Mouse (Mus musculus) lung, embryonic 14.5 days (tissue): ENCODE measurements at regions not wholly inside any gene's neighbourhood (a gene's known extent, or its start where the extent isn't known, plus 50 kb on each side); places are given as distances from the start of the nearest gene placed in this dataset.
A peak's percentile ranks its signal among the peaks of the same experiment; 100 is the strongest.

Experiments
- ATAC-seq: fragments of 200-750 bp; cut with Nextera tagmentation; 2 replicates; pipeline ENCODE4 v1.8.0; 2017; ENCODE audit warnings: mild to moderate bottlenecking, moderate TSS enrichment, moderate library complexity; ENCODE audit not compliant: insufficient read depth
- DNase-seq: peaks from one replicate; pipeline ENCODE4 v3.0.0-alpha.2; 2015
- H3K27ac ChIP-seq: fragments of 300-500 bp; sonication (generic); 2 replicates; pipeline ENCODE4 v1.5.1; 2014; ENCODE audit warnings: low read depth, mild to moderate bottlenecking, moderate library complexity
- H3K27me3 ChIP-seq: fragments of 300-500 bp; sonication (generic); 2 replicates; pipeline ENCODE4 v1.6.1; 2014; ENCODE audit warnings: low read length, control low read depth; ENCODE audit not compliant: insufficient read depth
- H3K36me3 ChIP-seq: fragments of 300-500 bp; sonication (generic); 2 replicates; pipeline ENCODE4 v1.6.1; 2014; ENCODE audit warnings: control low read depth; ENCODE audit not compliant: insufficient read depth
- H3K4me1 ChIP-seq: fragments of 300-500 bp; sonication (generic); 2 replicates; pipeline ENCODE4 v1.6.1; 2014; ENCODE audit warnings: antibody characterized with exemption, control low read depth; ENCODE audit not compliant: insufficient read depth
- H3K4me2 ChIP-seq: fragments of 300-500 bp; sonication (generic); 2 replicates; pipeline ENCODE4 v1.6.1; 2014; ENCODE audit warnings: mild to moderate bottlenecking
- H3K4me3 ChIP-seq: fragments of 300-500 bp; sonication (generic); 2 replicates; pipeline ENCODE4 v1.5.1; 2014; ENCODE audit warnings: low read depth, low read length
- H3K9ac ChIP-seq: fragments of 300-500 bp; sonication (generic); 2 replicates; pipeline ENCODE4 v1.6.1; 2014
- H3K9me3 ChIP-seq: fragments of 300-500 bp; sonication (generic); 2 replicates; pipeline ENCODE4 v1.6.1; 2016; ENCODE audit warnings: low read depth, low read length, control low read depth
- CTCF ChIP-seq: IDR thresholded peaks from 2 replicates; pipeline ENCODE4 v1.5.1; 2016; ENCODE audit warnings: antibody characterized with exemption, low read depth
- WGBS: fragments of 180-500 bp; shearing (Covaris S2); extraction: QIAGEN DNeasy Blood & Tissue Kit; methylation state at CpG from one replicate; pipeline ENCODE4 v1.1.7; 2014; 5-methylcytosine and 5-hydroxymethylcytosine counted together

DNA sequence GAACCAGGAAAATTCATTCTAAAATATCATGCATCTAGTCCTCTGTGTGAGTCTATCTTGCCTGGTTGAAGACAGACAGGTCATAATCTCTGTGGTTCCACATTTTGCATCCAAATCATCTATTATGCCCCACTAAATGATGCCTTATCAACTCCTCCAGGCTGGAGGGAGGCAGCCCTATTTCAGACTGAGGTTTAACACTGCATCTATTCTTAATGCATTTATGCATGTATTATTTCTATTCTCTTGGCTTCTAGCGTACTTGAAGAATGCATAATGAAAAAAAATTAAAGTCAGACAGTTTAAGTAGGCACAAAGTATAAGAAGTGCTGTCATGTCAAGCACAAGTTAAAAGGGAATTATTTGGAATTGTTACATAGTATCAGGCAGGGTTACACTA, 721.8 kb upstream of the Klhl29 start:
- ATAC-seq (no peak), DNase-seq (no peak)
- Histone ChIP-seq H3K36me3 (no peaks in the 10 kb centered on the region), H3K9ac (no peak overlapping the region), H3K4me3 (no peak overlapping the region), H3K4me1 (no peaks in the 10 kb centered on the region), H3K27me3 (no peaks in the 10 kb centered on the region), H3K4me2 (no peak overlapping the region), H3K27ac (no peak overlapping the region), H3K9me3 (no peaks in the 10 kb centered on the region)
- no peak for TF ChIP-seq CTCF
- WGBS = 74% methylated on average over 1 of the region's 1 CpGs

DNA sequence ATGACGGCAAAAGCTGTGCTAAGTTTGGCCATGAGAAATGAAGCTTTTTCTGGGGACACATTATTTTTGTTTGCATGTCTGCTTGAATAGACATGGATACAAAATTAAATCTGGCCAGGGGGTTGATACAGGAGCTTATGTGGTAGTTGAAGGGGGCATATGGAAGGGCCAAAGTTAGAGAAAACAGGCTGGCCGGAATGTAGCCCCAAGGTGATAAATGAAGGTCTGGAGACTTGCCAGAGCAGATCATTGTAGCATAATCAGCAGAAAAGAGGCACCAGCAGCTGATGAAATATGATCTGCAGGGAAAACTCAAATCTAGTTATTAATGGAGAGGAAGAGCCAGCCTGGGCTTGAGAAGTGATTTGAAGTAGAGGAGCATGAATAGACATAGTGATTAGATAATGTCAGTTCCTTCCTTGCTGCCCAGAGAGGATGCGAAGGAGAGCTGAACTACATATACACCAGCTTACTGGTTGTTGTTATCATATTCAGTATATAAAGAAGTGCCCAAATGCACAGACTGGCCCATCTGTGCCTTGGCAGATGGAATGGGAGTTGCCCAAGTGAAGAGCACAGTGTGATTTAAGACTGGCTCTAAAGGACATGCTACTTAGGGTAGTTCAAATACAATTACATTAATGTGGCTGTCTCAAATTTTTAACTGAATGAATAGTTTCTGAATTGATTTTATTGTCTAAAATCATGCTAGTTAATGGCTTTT, 712.3 kb upstream of the Klhl29 start:
- Histone ChIP-seq H3K27me3 (no peaks in the 10 kb centered on the region), H3K9ac (no peak overlapping the region), H3K4me1 (no peaks in the 10 kb centered on the region), H3K9me3 (no peaks in the 10 kb centered on the region), H3K27ac (no peak overlapping the region), H3K36me3 (no peaks in the 10 kb centered on the region), H3K4me2 (no peak overlapping the region), H3K4me3 (no peak overlapping the region)
- DNase-seq (peak; percentile 6), ATAC-seq (no peak)
- WGBS = 37% methylated on average over 3 of the region's 3 CpGs
- no peak for TF ChIP-seq CTCF

DNA sequence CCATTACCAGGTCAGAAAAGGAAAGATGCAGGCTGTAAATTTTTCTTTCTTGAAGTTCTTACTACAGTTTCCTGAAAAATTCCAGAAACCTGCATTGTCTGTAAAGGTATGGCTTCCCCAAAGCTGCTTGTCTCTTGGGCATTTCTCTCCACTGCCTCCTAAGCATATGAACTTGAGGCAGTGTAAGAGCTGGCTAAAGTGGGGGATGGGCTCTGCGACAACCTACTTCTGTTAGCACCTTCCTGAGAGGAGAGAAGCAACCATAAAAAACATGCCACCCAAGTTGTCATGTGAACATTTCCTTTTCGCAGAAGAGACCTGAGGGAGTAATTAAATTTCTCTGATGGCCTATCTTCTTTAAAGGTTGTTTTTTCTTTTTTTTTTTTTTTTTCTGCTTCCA, 711.6 kb upstream of the Klhl29 start:
- ATAC-seq (no peak), DNase-seq (no peak)
- no peak overlapping the region for H3K4me2 ChIP-seq
- no peak overlapping the region for H3K9ac ChIP-seq
- no peaks in the 10 kb centered on the region for H3K9me3 ChIP-seq
- 31% methylated on average over 2 of the region's 2 CpGs for WGBS
- H3K4me1 ChIP-seq = no peaks in the 10 kb centered on the region
- H3K27me3 ChIP-seq = no peaks in the 10 kb centered on the region
- H3K36me3 ChIP-seq = no peaks in the 10 kb centered on the region
- no peak overlapping the region for H3K4me3 ChIP-seq
- H3K27ac ChIP-seq = no peak overlapping the region
- no peak for TF ChIP-seq CTCF

DNA sequence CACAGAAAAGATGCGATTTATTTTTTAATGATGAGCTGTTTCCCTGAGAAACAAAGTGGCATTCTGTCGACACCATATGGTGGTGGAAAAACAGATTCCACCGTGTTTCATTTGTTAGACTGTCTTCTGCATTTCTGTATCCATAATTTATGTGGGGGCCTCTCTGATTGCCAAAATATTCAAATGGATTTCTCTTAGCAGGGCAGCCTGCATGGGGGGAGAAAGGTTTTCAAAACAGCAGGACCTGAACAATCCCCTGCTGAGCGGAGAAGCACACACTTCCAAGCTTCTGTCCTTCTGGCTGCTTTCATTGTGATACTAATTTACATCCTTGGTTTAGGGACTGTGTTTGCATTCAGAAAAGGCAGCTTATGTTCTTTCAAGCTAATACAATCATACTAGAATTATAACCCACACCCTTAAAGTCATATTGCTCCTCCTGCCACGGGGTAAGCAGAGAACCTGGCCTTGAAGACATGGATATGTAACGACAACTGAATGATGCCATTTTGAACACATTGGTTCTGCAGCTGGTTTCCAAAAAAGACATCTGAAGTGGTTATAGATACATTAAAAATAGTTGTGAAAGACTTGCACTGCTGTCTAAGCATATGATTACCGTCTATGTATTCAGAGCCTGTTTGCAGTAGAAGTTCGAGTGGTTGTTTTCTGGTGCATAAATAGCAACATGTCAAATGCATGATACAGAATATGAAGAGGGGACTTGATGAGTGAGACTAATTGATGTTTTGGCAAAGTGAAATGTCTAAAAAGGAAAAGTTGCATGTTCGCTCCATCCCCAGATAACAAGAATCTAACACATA, 671.6 kb upstream of the Klhl29 start:
- Histone ChIP-seq H3K4me3 (no peak overlapping the region), H3K36me3 (no peaks in the 10 kb centered on the region), H3K9me3 (no peaks in the 10 kb centered on the region), H3K9ac (no peak overlapping the region), H3K4me2 (no peak overlapping the region), H3K27ac (no peak overlapping the region), H3K4me1 (no peaks in the 10 kb centered on the region), H3K27me3 (no peaks in the 10 kb centered on the region)
- WGBS = 70% methylated on average over 9 of the region's 9 CpGs
- DNase-seq (no peak), ATAC-seq (no peak)
- TF ChIP-seq CTCF = no peak

DNA sequence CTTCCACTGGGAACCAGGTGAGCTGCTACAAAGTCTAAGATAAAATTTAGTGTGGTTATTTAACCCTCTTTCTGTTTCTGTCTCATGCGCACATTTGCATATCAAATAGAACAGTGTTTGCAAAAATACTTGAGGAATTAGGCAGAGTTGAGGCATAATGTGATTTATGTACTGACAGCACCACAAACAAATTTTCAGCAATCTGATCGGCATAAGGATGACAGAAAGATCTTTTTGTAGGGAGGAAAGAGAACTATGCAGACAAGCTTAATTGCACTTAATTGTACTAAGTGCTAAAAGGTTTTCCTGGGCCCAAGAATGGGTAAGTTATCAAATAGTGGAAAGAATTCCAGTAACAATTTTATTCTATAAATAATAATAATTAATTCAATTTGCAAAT, 670.6 kb upstream of the Klhl29 start:
- H3K36me3 ChIP-seq = no peaks in the 10 kb centered on the region
- no peaks in the 10 kb centered on the region for H3K27me3 ChIP-seq
- ATAC-seq (no peak), DNase-seq (no peak)
- H3K9me3 ChIP-seq = no peaks in the 10 kb centered on the region
- H3K9ac ChIP-seq = no peak overlapping the region
- 81% methylated on average over 2 of the region's 2 CpGs for WGBS
- no peaks in the 10 kb centered on the region for H3K4me1 ChIP-seq
- H3K4me3 ChIP-seq = no peak overlapping the region
- H3K4me2 ChIP-seq = no peak overlapping the region
- H3K27ac ChIP-seq = no peak overlapping the region
- TF ChIP-seq CTCF = no peak

DNA sequence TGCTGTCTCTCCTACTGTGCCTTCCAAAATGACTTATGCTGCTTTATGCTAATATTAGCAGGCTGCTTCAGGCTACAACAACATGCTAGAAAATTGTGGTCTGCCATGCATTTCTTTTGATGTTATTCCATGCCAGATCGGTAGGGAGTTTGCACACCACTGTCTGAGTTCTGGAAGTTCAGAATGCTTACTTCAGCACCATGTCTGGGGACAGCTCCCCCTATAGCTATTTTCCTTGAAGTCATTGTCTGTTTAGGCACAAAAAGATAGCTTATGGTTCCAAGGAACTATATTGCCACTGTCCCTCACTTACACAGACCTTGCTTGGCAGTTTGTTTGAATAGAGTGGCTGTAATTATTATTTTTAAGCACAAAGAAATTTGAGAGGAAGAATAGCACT, 666.8 kb upstream of the Klhl29 start:
- 0 out of 2 replicates have a peak, but pooled peaks have one; percentile 11 for TF ChIP-seq CTCF
- Histone ChIP-seq H3K9me3 (no peaks in the 10 kb centered on the region), H3K36me3 (no peaks in the 10 kb centered on the region), H3K27ac (no peak overlapping the region), H3K9ac (no peak overlapping the region), H3K27me3 (no peaks in the 10 kb centered on the region), H3K4me2 (no peak overlapping the region), H3K4me1 (no peaks in the 10 kb centered on the region), H3K4me3 (no peak overlapping the region)
- DNase-seq = peak; percentile 75
- no peak for ATAC-seq
- 33% methylated on average over 1 of the region's 1 CpGs for WGBS

DNA sequence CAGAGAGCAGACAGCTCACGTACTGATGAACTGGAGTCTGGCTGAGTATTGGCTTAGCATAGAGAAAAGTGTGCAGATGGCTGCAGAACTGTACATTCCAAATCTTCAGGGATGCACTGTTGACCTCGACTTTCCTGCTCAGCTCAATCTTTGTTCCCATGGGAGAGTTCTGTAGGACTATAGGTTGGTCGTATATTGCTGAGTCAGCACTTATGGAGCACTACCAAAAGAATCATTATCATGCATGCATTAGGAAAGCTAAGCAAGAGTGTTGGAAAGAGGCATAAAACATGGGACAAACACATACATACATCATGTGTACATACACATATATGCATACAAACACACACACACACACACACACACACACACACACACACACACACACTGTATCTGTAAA, 648.6 kb upstream of the Klhl29 start:
- DNase-seq (no peak), ATAC-seq (no peak)
- no peak overlapping the region for H3K27ac ChIP-seq
- WGBS = 69% methylated on average over 3 of the region's 3 CpGs
- no peaks in the 10 kb centered on the region for H3K27me3 ChIP-seq
- no peak overlapping the region for H3K9ac ChIP-seq
- H3K9me3 ChIP-seq = no peaks in the 10 kb centered on the region
- TF ChIP-seq CTCF = no peak
- H3K4me3 ChIP-seq = no peak overlapping the region
- no peaks in the 10 kb centered on the region for H3K4me1 ChIP-seq
- H3K36me3 ChIP-seq = no peaks in the 10 kb centered on the region
- no peak overlapping the region for H3K4me2 ChIP-seq
